Mouse (Mus musculus) adrenal gland, adult 2 months (tissue): ENCODE data around the gene Sppl2c. TPM values are rescaled to one million over a fixed set of nuclear protein-coding genes. Genes with fewer than 3 reads are reported as not detected.
"Not testable (repeated sequence)": the region's sequence is repeated elsewhere in the genome, so short reads cannot be mapped to it uniquely, and the experiment has no call there.

Experiments
- DNase-seq: peaks from one replicate; pipeline ENCODE4 v3.0.0; 2021
- polyA plus RNA-seq: library from polyadenylated mRNA; depleted of rRNA; stranded (reverse); fragments of >200 nt; gene quantifications from 2 replicates; pipeline ENCODE4 v1.2.3, GENCODE M21; 2012
- total RNA-seq, 2 experiments: library from RNA; stranded (reverse); gene quantifications; 2 replicates each; pipeline ENCODE4 v1.2.3; 2021

Sppl2c gene
- total and polyA plus RNA-seq, 3 experiments, result not detected

DNA sequence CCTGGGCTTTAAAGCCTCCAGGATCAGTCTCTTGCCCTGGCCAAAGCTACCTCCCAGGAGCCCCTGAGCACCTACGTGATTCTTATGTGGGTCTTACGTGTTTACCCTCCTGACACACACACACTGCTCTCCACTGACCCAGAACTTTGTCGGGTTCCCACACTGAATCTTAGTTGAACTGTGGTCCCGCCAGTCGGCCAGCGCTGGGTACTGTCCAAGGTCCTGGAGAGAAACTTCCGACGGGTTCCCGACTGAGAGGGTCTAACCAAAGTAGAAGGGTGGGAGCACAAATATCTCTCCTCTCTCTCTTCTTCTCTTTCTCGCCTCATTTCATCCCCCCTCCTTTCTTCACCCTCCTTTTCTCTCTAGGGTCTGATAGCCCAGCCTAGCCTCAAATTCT lies 11.7 kb downstream of the Sppl2c start:
- DNase-seq, result peak; percentile 18

DNA sequence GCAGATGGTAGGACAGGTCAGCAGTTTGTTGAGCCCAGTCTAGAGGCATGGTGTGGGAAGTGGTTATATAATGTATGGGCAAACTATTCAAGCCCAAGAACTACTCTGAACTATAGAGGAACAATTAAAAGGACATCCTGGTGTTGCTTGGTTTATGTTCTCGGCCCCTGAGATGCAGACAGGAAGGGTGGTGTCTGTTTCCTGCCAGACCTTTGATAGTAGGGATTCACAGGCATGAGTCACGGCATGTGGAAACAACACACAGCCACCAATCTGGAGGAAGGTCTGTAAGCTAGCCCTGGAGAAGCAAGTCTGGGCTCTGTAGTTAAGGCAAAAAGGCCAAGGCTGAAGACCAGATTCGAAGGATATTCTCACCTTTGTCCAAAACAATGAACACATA lies 17.1 kb downstream of the Sppl2c start:
- no peak for DNase-seq

DNA sequence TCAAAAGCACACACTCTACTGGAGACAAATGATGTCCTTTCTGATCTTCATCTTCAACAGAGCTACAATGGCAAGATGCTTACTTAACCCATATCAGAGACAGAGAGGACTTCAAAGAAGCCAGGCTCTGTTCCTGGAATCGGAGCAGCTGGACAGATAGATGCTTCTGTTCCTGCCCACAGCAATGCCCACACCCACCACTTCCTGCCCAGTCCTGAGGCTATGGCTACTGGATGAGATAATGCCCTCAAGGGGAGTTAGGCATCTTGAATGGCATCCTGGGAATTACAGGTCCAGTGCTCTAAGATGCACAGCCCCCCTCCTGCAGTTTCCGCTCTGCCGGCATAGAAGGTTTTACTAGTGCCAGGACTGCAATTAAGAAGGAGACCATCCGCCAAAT lies 20.4 kb downstream of the Sppl2c start:
- no peak for DNase-seq

DNA sequence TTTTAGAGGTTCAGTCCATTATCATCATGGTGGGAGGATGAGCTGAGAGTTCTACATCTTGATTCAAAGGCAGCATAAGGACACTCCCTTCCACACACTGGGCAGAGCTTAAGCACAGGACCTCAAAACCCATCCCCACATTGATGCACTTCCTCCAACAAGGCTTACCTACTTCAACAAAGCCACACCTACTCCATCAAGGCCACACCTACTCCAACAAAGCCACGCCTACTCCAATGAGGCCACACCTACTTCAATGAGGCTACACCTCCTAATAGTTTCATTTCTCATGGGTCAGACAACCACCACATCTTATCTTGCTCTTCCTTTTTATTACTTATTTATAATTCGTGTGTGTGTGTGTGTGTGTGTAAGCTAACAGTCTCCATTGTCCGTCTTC lies 22.9 kb downstream of the Sppl2c start:
- DNase-seq, result no peak

DNA sequence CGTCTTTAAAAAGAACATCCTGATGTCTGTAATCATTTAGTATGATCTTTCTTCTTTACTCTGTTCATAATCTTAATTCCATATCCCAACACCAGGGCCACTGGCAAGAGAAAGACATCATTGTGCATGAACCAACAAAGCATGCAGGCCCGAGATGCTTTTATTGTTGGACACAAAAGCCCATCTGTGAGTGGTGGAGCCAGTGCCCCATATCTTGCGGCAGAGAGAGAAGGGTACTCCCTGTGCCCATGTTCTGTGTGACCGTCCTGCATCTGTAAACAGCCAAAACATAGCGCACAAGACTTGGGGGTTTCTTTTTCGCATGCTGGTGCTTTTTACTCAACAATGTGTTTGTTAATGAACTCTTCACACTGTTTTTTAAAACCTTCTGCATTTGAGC lies 25.1 kb downstream of the Sppl2c start:
- DNase-seq, result no peak

DNA sequence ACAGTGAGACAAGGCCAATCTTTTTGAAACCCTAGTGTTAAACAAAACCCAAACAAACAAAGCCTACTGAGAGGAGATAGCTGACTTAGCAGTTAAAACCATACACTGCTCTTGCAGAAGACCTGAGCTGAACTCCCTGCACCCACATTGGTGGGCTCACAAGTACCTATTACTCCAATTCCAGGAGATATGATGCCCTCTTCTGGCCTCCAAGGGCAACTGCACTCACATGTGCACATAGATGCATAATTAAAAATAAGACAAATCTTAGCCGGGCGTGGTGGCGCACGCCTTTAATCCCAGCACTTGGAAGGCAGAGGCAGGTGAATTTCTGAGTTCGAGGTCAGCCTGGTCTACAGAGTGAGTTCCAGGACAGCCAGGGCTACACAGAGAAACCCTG lies 28.0 kb downstream of the Sppl2c start:
- DNase-seq, result not testable (repeated sequence)

DNA sequence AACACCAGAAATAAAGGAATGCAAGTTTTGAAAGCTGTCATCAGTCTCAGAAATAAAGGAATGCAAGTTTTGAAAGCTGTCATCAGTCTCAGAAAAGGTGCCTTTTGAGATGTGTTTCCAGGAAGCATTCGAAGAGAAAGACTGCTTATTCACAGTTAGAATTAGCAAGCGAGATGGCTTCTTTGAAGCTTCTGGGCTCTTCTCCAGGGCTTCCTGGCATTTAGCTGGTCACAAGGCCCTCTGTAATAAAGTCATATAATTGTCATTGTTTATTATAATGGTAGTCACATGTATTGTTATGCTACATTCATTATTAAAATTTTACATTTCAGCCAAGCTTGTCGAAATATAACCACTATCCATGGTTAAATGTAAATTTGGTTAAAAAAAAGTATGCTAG lies 31.9 kb downstream of the Sppl2c start:
- no peak for DNase-seq

DNA sequence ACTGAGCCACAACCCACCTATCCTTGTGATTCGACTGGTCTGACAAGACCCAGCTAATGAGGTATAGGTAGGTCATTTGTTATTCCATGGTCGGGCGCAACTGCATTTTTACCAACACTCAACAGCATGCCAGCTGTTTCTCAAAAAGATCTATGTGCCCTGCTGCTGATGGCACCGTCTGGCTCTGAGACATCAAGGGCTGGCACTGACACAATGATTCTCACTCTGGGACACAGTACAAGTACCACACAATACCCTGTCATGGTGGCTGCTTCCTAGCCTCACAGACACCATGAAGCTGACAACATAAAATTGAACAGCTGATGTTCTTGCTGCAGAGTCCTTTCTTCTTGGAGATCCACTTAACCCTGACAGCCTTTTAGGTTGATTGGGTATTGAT lies 34.2 kb downstream of the Sppl2c start:
- DNase-seq, result no peak

DNA sequence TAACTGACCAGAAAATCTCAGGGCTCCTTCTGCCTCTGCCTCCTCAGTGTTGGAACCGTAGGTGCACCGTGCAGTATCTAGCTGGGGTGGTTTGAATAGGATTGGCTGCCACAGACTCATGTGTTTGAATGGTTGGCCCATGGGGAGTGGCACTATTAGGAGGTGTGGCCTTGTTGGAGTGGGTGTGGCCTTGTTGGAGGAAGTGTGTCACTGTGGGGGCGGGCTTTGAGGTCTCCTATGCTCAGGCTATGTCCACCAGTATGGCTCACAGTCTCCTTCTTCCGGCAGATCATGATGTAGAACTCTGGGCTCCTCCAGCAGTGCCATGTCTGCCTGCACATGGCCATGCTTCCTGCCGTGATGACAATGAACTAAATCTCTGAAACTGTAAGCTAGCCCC lies 35.6 kb downstream of the Sppl2c start:
- DNase-seq, result no peak

DNA sequence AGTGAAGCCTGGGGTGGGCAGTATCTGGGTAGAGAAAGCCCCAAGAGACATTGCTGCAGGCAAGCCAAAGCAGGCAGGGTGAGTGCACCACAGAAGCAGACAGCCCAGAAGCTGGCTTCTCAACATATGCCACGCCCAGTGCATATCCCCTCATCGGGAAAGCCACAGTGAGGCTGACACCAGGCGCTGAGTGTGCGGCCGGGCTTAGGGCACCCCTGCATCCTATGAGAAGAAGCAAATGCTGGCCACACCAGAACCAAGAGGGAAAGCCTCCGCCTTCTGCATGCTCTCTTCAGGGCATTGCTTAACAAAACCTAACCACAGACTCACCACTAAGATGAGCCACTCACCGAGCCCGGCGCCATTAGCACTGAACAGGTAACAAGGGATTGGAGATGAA lies 37.2 kb downstream of the Sppl2c start:
- no peak for DNase-seq

DNA sequence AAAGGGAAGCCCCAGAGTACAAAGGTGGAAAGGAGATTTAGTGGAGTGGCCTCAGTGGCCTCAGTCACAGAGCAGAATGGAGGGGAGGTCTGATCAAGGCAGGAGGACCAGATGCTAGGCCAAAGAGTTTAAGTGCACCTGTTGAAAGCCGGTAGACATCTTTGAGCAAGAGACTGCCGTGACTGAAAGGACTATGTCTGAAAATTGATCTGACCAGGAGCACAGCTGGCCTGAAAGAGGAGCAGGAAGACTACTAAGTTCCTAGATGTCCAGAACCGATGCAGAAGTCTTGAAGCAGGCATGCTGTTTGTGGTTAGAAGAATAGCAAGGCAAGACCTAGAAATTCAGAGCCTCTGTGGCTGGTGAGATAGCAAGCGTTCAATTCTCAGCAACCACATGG lies 43.3 kb downstream of the Sppl2c start:
- DNase-seq, result no peak

DNA sequence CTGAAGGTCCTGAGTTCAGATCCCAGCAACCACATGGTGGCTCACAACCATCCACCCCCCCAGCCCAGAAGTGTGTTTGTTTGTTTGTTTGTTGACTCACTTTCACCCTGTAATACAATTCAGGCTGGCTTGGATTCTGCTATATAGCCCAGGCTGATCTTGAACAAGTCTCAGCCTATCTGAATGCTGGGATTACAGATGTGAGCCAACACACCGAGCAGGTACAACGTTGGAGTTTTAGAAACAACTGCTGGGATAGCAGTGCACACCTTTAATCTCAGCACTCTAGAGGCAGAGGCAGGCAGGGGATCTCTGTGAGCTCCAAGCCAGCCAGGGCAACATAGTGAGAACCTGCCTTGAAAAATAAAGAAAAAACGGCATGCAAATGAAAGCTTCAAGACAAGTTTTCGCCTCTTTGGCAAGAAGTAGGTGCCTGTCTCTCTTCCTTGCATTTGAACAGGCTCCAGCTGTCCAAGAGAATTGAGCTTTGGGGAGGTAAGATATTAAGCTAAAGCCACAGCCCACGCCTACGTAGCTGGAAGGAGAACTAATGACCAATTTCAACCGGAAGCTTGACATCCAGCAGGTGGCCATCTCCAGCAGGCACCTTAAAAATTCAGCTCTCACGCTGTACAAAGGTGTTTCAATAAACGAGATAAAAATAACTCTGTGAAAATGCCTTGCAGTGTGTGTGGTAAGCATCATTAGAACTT lies 44.1 kb downstream of the Sppl2c start:
- DNase-seq, result peak; percentile 28

DNA sequence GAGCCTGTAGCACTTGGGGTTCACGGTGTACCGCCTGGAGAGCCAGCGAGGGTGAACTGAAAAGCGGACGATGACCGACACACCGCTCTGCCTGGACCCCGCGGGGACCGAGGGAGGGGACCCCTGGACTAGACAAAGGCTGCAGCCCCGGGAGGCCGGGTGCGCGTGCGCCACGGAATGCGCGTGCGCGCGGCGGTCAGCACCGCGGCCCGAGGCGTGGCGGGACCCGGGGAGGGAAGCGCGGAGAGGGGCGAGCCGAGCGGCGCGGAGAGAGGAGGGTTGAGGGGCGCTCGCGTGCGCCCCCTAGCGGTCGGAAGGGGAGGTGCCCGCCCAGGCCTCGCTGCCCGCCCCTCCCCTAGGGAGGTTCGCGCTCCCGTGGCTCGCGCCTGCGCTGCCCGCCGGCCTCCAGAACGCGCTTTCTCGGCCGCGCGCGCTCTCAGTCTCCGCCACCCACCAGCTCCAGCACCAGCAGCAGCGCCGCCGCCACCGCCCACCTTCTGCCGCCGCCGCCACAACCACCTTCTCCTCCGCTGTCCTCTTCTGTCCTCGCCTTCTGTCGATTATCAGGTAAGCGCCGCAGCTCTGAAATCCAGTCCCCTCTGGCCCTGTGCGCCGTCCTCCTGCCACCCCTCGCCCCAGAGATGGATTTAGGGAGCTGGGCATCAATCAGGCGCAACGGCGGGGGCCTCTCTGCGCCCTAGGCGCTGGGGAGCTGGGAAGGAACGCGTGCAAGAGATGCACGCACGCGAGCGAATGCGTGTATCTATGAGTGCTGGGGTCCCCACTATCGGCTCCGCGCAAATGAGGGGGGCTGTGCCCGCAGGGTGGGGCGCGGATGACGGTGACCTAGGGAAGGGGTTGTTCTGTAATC lies 45.1 kb downstream of the Sppl2c start, which contains the start of gene Mapt:
Gene Mapt (plus strand): TSS at position 350 of the 871 bp plus-strand sequence.
- DNase-seq, result peak; percentile 95

DNA sequence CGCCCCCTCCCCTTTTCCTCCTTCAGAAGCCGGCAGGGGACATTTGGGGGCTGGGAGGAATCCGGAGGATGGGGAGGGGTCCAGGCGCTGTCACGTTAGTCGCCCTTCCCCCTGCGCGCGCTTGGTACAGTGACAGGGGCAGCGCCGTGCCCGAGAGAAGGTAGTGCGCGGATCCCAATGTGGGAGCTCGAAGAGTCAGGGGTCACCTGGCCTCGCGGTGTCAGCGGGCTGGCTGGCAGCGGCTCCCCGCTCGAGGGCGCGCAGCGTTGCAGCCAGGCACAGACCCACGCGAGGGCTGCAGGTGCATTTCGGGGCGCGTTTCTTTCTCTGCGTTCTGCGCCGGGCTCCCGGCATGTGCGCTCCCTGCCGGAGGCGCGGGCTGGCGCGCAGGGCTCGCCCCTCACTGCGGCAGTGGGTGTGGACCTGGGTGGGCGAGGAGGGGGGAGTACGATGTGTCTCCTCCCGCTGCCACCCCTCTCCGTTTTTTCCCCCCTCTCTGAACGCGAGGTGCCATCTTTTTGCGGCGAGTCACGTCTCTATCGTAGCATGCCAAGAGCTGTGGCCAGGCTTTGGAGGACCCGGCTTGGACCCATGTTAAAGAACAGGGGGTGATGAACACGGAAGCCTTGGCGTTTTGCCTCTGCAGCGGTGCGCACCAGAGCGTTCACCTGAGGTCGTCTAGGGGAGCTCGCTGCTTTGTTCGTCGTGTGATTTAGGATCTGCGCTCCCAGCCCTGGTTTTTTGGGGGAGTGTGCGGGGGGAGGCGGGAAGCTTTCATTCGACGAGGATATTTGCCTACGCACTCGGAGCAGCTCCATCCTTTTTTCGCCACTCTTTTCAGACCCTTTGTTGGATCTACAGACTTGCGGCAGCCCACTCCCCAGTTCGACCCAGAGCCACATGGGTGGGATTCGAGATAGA lies 46.3 kb downstream of the Sppl2c start:
- DNase-seq, result peak; percentile 73

DNA sequence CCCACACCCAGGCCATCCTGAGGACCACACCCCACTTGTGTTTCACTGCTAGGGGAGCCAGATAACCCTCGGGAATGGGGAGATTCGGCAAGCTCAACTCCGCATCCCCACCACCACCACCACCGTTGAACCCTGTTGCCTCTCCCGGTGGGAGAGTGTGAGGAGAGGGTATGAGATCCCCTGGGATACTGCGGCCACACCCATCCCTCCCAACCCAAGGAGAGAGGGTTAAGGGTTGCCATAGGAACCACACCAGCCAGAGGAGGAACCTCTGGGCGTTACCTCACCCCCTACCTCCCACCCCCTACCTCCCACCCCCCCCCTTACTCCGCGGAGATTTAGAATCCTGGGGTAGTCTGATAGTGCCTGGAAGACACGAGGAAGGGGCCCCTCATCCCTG lies 47.0 kb downstream of the Sppl2c start:
- DNase-seq, result no peak

DNA sequence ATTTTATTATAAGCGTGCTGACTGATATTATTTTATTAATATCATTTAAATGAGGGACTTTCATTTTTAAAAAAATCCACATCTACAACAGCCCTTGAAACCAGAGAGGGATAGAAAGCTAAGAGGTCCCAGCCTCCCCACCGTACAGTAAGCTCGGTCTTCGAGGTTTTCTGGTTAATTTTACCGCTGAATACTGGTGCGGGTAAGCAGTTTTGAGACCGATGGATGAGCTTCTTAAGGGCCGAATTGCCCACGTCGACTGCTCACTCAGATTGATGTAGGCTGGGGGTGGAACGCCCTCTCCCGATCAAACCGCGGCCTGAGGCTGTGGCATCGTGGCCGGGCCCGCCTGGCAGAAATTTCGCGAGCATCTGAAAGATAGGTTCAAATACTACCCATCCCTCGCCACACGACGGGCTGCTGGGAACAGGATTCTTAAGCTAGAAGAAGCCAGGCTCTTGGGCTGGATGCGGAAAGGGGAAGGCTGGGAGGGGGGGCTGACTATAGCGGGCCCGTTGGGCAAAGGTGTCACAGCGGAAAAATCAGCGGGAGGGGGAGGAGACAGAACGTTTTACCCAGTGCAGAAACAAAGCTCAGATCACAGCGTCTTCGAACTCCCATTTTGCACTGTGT lies 47.6 kb downstream of the Sppl2c start:
- peak; percentile 15 for DNase-seq

DNA sequence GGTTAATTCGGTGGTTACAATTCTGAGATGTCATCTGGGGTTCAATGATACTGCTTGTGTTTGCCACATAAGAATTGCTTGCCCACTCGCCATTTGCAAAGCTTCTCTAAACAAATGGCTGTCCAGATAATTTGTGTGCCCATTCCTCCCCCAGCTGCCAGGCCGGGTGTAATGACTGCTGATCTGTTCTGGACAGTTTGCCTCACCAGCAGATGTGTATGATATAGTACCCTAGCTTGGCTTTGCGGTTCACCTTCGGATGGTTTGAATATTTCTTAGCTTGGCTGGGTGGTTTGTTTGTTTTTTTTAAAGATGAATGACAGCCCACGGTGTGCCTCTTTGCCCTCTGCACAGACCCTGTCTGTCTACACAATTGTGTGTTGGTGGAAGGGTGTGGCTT lies 48.6 kb downstream of the Sppl2c start:
- DNase-seq, result no peak

DNA sequence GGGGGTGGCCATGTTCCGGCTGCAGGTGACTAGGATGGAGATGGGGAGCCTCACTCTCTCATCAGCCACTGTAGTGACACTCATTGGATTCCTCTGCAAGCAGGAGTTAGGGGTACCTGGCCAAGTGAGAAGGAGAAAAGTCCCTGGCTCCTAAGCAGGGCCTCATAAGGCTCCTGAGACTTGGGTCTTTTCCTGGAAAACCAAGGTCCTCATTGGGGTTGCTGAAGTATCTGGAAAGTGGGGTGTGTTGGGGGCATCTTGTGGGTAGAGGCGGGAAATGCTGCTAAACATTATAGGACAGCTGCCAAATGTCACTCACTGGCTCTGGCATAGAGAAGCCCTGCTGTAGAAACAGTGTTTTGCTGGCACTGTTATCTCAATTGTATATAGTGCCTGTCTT lies 49.8 kb downstream of the Sppl2c start:
- DNase-seq, result no peak

DNA sequence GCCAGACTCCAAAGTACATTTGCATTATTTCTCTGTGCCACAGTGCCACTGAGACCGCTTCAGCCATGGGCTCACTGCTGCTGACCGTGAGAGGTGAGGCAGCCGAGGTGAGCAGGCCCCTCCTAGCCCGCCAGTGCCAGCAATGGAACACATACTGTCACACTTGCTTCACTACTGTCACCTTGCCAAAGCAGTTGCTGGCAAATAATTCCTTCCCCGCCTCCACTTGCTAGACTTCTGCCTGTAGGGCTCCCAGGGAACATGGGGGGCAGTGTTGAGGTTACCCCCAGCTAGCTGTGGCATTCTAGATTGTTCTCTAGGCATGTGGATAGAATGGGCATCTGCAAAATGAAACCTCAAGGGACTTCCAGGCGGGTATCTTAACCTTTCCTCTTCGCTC lies 51.1 kb downstream of the Sppl2c start:
- peak; percentile 76 for DNase-seq

DNA sequence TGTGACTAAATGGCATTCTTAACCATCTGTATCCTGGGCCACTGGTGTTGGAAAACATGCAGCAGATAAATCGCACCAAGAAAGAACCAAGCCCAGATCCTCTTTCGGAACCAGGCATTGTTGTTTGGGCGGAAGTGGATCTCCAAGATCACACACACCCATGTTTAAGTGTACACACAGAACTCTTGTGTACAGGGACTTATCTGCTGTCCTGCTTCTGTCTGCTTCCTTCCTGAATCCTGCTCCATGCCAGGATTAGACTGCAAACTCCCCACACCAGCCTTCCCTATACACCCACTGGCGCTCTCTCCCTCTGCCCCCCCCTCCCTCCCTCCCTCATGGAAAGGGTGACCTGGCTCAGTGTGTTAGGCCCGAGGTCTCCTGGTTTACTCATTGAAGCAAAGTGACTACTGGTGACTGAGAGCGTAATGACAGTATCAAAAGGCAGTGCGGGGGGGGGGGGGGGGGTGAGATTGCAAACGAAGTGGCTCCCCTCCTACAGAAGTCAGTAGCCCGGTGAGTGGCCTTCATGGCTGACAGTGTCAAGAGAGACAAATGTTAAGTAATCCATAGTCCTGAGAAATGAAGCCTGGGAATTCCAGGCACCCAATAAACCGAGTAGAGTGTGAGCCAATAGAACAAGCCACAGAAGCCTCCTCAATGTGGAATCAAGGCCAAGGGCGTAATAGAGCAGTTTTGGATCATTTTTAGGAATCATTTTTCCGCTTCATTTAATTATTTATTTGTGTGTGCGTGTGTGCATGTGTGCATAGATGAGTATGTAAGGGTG lies 52.0 kb downstream of the Sppl2c start:
- peak; percentile 29 for DNase-seq
